Mouse (Mus musculus): Measurements from ENCODE around the gene Mthfd1l. TPM values are rescaled to one million over a fixed set of nuclear protein-coding genes. Genes with fewer than 3 reads are reported as not detected.

Gene Mthfd1l
- polyA plus RNA-seq, 1 experiment from 2014 or later: 5.3 TPM

- Histone ChIP-seq H3K9me3 (ENCODE audit: control insufficient read depth) (no peaks in the 10 kb centered on the region), H3K36me3 (ENCODE audit: control insufficient read depth, insufficient read depth) (peaks cover 7% of the 10 kb centered on the region; the same call in 1 of the 2 replicates), H3K4me1 (replicated peaks; ENCODE audit: control insufficient read depth, insufficient read depth, low read length) (0 out of 2 replicates have a peak, but pooled peaks cover under 1% of the 10 kb centered on the region), H3K27ac (ENCODE audit: low read depth, low read length) (no peak overlapping the region), H3K9ac (ENCODE audit: low read depth, low read length) (no peak overlapping the region), H3K4me3 (ENCODE audit: low read depth, low read length) (no peak overlapping the region), H3K27me3 (replicated peaks; ENCODE audit: control insufficient read depth, insufficient read depth, low read length) (no peaks in the 10 kb centered on the region), H3K4me2 (replicated peaks; ENCODE audit: low read depth) (no peak overlapping the region)
- ATAC-seq: no peak
- 90% methylated on average over 9 of the region's 9 CpGs for WGBS
- no peak for TF ChIP-seq CTCF (IDR thresholded peaks at IDR 0.05; ENCODE audit: low read depth)
Measured at GRCm38 (mm10) chr10:4083609-4084008, 110.7 kb downstream of the Mthfd1l start.

DNA sequence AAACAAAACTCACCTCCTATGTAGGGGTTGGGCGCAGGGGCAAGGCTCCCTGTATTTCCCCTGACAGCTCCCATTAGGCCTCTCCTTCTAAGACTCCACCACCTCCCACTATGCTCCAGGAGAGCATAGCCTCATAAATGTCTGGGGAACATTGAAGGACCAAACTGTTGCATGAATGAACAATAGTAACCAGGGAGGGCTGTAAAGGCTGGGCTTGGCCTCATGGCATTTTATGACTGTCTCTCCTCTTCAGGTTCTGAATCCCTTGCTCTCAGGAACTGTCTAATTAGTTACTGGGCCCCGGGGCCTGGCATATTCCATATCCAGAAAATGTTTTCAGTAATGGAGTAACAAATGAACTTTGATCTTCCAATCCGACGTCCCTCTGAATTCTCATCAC, 112.0 kb downstream of the Mthfd1l start:
- TF ChIP-seq CTCF (IDR thresholded peaks at IDR 0.05; ENCODE audit: low read depth): no peak
- no peak overlapping the region for H3K4me2 ChIP-seq (replicated peaks; ENCODE audit: low read depth)
- peaks cover 12% of the 10 kb centered on the region; the same call in 1 of the 2 replicates for H3K36me3 ChIP-seq (ENCODE audit: control insufficient read depth, insufficient read depth)
- no peaks in the 10 kb centered on the region for H3K9me3 ChIP-seq (ENCODE audit: control insufficient read depth)
- H3K4me3 ChIP-seq (ENCODE audit: low read depth, low read length): no peak overlapping the region
- 47% methylated on average over 4 of the region's 4 CpGs for WGBS
- ATAC-seq: no peak
- H3K27ac ChIP-seq (ENCODE audit: low read depth, low read length): no peak overlapping the region
- H3K27me3 ChIP-seq (replicated peaks; ENCODE audit: control insufficient read depth, insufficient read depth, low read length): no peaks in the 10 kb centered on the region
- no peaks in the 10 kb centered on the region for H3K4me1 ChIP-seq (replicated peaks; ENCODE audit: control insufficient read depth, insufficient read depth, low read length)
- H3K9ac ChIP-seq (ENCODE audit: low read depth, low read length): no peak overlapping the region

DNA sequence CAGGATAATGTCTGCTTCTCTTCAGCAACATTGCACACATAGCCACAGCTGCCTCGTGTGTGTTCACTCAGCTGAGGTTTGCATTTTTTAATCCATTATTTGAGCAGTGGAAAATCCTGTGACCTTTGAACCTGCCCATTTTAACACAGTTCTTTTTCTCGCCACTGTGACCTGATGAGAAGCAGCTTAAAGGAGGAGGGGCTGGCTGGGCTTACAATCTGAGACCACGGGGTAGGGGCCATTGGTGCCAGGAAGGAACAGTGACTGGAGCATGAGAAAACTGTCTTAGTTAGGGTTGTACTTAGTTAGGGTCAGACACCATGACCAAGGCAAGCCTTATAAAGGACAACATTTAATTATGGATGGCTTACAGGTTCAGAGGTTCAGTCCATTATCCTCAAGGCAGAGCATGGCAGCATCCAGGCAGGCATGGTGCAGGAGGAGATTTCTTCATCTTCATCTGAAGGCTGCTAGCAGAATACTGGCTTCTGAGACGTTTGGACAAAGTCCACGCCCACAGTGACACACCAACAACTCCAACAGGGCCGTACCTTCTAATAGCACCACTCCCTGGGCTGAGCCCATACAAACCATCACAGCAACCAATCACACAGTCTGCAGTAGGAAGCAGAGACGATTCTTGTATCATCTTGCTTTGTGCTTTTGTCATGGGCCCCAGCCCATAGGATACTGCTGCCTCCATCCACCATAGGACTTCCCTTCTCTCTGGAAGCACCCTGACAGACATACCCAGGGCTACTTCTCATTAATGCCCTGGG, 112.6 kb downstream of the Mthfd1l start:
- no peaks in the 10 kb centered on the region for H3K27me3 ChIP-seq (replicated peaks; ENCODE audit: control insufficient read depth, insufficient read depth, low read length)
- H3K9ac ChIP-seq (ENCODE audit: low read depth, low read length): no peak overlapping the region
- WGBS: 40% methylated on average over 7 of the region's 7 CpGs
- peaks cover 14% of the 10 kb centered on the region; the same call in 1 of the 2 replicates for H3K36me3 ChIP-seq (ENCODE audit: control insufficient read depth, insufficient read depth)
- no peak for TF ChIP-seq CTCF (IDR thresholded peaks at IDR 0.05; ENCODE audit: low read depth)
- H3K4me3 ChIP-seq (ENCODE audit: low read depth, low read length): no peak overlapping the region
- H3K27ac ChIP-seq (ENCODE audit: low read depth, low read length): no peak overlapping the region
- H3K4me2 ChIP-seq (replicated peaks; ENCODE audit: low read depth): no peak overlapping the region
- peak; percentile 76 for ATAC-seq
- no peaks in the 10 kb centered on the region for H3K4me1 ChIP-seq (replicated peaks; ENCODE audit: control insufficient read depth, insufficient read depth, low read length)
- H3K9me3 ChIP-seq (ENCODE audit: control insufficient read depth): no peaks in the 10 kb centered on the region

GRCm38 (mm10) chr10:4087563-4087962, 114.6 kb downstream of the Mthfd1l start:
- H3K9me3 ChIP-seq (ENCODE audit: control insufficient read depth): no peaks in the 10 kb centered on the region
- no peak overlapping the region for H3K27ac ChIP-seq (ENCODE audit: low read depth, low read length)
- no peak for TF ChIP-seq CTCF (IDR thresholded peaks at IDR 0.05; ENCODE audit: low read depth)
- H3K4me2 ChIP-seq (replicated peaks; ENCODE audit: low read depth): no peak overlapping the region
- H3K27me3 ChIP-seq (replicated peaks; ENCODE audit: control insufficient read depth, insufficient read depth, low read length): no peaks in the 10 kb centered on the region
- no peaks in the 10 kb centered on the region for H3K4me1 ChIP-seq (replicated peaks; ENCODE audit: control insufficient read depth, insufficient read depth, low read length)
- 86% methylated on average over 3 of the region's 3 CpGs for WGBS
- H3K9ac ChIP-seq (ENCODE audit: low read depth, low read length): no peak overlapping the region
- no peak overlapping the region for H3K4me3 ChIP-seq (ENCODE audit: low read depth, low read length)
- peaks cover 14% of the 10 kb centered on the region; the same call in 1 of the 2 replicates for H3K36me3 ChIP-seq (ENCODE audit: control insufficient read depth, insufficient read depth)
- ATAC-seq: no peak

GRCm38 (mm10) chr10:4088744-4089414, 116.0 kb downstream of the Mthfd1l start:
- H3K27ac ChIP-seq (ENCODE audit: low read depth, low read length): no peak overlapping the region
- H3K9me3 ChIP-seq (ENCODE audit: control insufficient read depth): no peaks in the 10 kb centered on the region
- no peak overlapping the region for H3K4me2 ChIP-seq (replicated peaks; ENCODE audit: low read depth)
- H3K9ac ChIP-seq (ENCODE audit: low read depth, low read length): no peak overlapping the region
- H3K4me3 ChIP-seq (ENCODE audit: low read depth, low read length): no peak overlapping the region
- no peaks in the 10 kb centered on the region for H3K27me3 ChIP-seq (replicated peaks; ENCODE audit: control insufficient read depth, insufficient read depth, low read length)
- ATAC-seq: no peak
- peaks cover 10% of the 10 kb centered on the region; the same call in 1 of the 2 replicates for H3K36me3 ChIP-seq (ENCODE audit: control insufficient read depth, insufficient read depth)
- TF ChIP-seq CTCF (IDR thresholded peaks at IDR 0.05; ENCODE audit: low read depth): peak; percentile 76
- no peaks in the 10 kb centered on the region for H3K4me1 ChIP-seq (replicated peaks; ENCODE audit: control insufficient read depth, insufficient read depth, low read length)
- WGBS: 73% methylated on average over 7 of the region's 7 CpGs

- Histone ChIP-seq H3K27me3 (replicated peaks; ENCODE audit: control insufficient read depth, insufficient read depth, low read length) (no peaks in the 10 kb centered on the region), H3K9ac (ENCODE audit: low read depth, low read length) (no peak overlapping the region), H3K4me1 (replicated peaks; ENCODE audit: control insufficient read depth, insufficient read depth, low read length) (no peaks in the 10 kb centered on the region), H3K36me3 (ENCODE audit: control insufficient read depth, insufficient read depth) (peaks cover 7% of the 10 kb centered on the region; the same call in 1 of the 2 replicates), H3K9me3 (ENCODE audit: control insufficient read depth) (no peaks in the 10 kb centered on the region), H3K4me2 (replicated peaks; ENCODE audit: low read depth) (no peak overlapping the region), H3K27ac (ENCODE audit: low read depth, low read length) (no peak overlapping the region), H3K4me3 (ENCODE audit: low read depth, low read length) (no peak overlapping the region)
- no peak for TF ChIP-seq CTCF (IDR thresholded peaks at IDR 0.05; ENCODE audit: low read depth)
- no peak for ATAC-seq
- 92% methylated on average over 15 of the region's 15 CpGs for WGBS
Measured at GRCm38 (mm10) chr10:4089885-4090284, 117.0 kb downstream of the Mthfd1l start.
